Mouse (Mus musculus): ENCODE data around the gene Muc15. TPM values are rescaled to one million over a fixed set of nuclear protein-coding genes. Genes with fewer than 3 reads are reported as not detected.
A peak's percentile ranks its signal among the peaks of the same experiment; 100 is the strongest.

Muc15 gene
- polyA plus RNA-seq (2015; fragmentation: Nextera tagmentation; extraction: Ambion mirVana): 3.1 and 4.2 TPM in 2 replicates

DNA sequence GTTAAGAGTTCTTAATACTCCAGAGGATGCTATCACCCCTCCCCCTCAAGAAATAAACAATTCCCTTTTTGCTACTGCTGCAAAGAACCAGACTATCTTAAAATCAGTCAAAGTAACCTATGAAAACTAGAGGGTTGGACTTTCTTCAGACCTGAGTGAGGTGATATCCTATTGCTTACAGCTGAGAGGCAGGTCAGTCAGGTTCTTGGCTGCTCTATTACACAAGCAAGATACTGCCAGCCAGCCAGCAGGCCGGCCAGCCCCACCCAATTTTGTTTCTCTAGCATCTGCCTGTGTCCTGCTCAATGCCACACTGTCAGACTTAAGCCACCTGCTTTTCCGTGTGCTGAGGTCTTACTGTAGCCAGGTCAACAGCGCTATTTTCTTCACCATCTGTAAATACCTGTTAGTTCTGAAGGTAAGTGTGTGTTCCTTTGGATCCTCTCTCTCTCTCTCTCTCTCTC is at the start of gene Muc15:
TSS of gene Muc15 (plus strand) at position 51 of the 464 bp plus-strand sequence.
- no peaks in the 10 kb centered on the region for H3K36me3 ChIP-seq (ENCODE audit: control insufficient read depth, insufficient read depth, low read length)
- WGBS: 37% methylated on average over 3 of the region's 3 CpGs

DNA sequence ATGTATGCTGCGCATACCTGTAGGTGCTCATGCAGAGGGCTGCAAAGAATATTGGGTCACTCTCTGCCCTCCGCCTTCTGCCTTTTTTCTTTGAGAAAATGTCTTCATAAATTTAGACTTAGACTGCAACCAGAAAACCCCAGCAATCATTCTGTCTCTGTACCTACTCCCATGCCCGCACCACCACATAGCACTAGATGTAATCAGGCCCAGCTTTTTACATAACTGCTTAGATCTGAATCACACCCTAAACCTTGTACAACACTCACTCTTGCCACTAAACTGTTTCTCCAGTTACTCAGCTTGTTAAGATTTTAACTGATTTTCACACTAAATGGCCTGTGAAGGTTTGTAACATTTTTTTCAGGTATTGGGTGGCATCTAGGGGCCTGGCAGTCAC is 11.7 kb upstream of the Muc15 start:
- 95% methylated on average over 3 of the region's 3 CpGs for WGBS
- H3K27ac ChIP-seq (ENCODE audit: low read length): peak overlapping the region; percentile 5; the same call in 1 of the 2 replicates
- no peaks in the 10 kb centered on the region for H3K27me3 ChIP-seq (ENCODE audit: control insufficient read depth, insufficient read depth, low read length)
- no peak for ATAC-seq (ENCODE audit: insufficient read depth, low FRiP score)
- H3K36me3 ChIP-seq (ENCODE audit: control insufficient read depth, insufficient read depth, low read length): no peaks in the 10 kb centered on the region
- H3K9me3 ChIP-seq (replicated peaks; ENCODE audit: control insufficient read depth, low read length): no peaks in the 10 kb centered on the region
- no peaks in the 10 kb centered on the region for H3K4me1 ChIP-seq (ENCODE audit: control insufficient read depth, insufficient read depth, low read length)
- H3K4me3 ChIP-seq (replicated peaks; ENCODE audit: low read length): no peak overlapping the region
- no peak overlapping the region for H3K4me2 ChIP-seq (ENCODE audit: low read depth, low read length)
- no peak overlapping the region for H3K9ac ChIP-seq (ENCODE audit: low read length)

More for the DNA sequence above, at the start of gene Muc15:
- H3K4me1 ChIP-seq (ENCODE audit: control insufficient read depth, insufficient read depth, low read length): no peaks in the 10 kb centered on the region
- H3K4me2 ChIP-seq (ENCODE audit: low read depth, low read length): no peak within 1 kb of the TSS
- no peak within 1 kb of the TSS for H3K9ac ChIP-seq (ENCODE audit: low read length)
- no peak for ATAC-seq (ENCODE audit: insufficient read depth, low FRiP score)
- no peak within 1 kb of the TSS for H3K27ac ChIP-seq (ENCODE audit: low read length)
- no peak within 1 kb of the TSS for H3K4me3 ChIP-seq (replicated peaks; ENCODE audit: low read length)
- no peaks in the 10 kb centered on the region for H3K9me3 ChIP-seq (replicated peaks; ENCODE audit: control insufficient read depth, low read length)
- no peaks in the 10 kb centered on the region for H3K27me3 ChIP-seq (ENCODE audit: control insufficient read depth, insufficient read depth, low read length)

DNA sequence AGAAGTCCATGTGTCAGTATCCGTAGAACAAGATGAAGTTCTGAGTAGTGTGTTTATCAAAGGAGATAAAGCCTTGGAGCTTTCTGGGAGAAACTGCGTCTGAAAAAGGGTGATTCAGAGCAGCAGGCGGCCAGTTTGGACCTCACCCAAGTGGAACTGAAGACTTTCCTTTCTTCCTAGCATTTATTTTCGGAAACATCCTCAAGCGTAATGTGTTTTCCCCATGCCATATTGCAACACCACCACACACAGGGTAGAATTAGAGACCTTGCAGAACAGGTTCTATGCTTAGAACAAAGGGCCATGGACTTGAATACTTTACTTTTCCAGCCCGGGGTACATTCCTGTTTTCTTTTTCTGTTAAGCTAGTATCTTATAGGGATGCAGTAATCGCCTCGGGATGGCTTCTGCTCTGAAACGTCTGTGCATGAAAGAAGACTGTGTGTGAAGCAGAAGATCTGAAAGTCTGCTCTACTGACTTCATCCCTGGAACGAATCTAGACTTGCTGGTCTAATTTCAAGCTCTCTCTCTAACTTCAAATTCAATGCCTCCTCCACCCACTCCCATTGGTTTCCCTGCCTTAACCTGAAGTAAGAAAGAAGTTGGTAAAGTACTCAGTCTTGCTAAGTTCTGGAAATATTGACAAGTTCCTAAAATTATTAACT is 11.0 kb upstream of the Muc15 start:
- H3K4me1 ChIP-seq (ENCODE audit: control insufficient read depth, insufficient read depth, low read length): no peaks in the 10 kb centered on the region
- peak overlapping the region; percentile 3; the same call in 1 of the 2 replicates for H3K27ac ChIP-seq (ENCODE audit: low read length)
- no peak overlapping the region for H3K4me3 ChIP-seq (replicated peaks; ENCODE audit: low read length)
- no peaks in the 10 kb centered on the region for H3K9me3 ChIP-seq (replicated peaks; ENCODE audit: control insufficient read depth, low read length)
- 53% methylated on average over 10 of the region's 10 CpGs for WGBS
- H3K27me3 ChIP-seq (ENCODE audit: control insufficient read depth, insufficient read depth, low read length): no peaks in the 10 kb centered on the region
- no peak overlapping the region for H3K4me2 ChIP-seq (ENCODE audit: low read depth, low read length)
- no peak overlapping the region for H3K9ac ChIP-seq (ENCODE audit: low read length)
- no peaks in the 10 kb centered on the region for H3K36me3 ChIP-seq (ENCODE audit: control insufficient read depth, insufficient read depth, low read length)
- ATAC-seq (ENCODE audit: insufficient read depth, low FRiP score): no peak

DNA sequence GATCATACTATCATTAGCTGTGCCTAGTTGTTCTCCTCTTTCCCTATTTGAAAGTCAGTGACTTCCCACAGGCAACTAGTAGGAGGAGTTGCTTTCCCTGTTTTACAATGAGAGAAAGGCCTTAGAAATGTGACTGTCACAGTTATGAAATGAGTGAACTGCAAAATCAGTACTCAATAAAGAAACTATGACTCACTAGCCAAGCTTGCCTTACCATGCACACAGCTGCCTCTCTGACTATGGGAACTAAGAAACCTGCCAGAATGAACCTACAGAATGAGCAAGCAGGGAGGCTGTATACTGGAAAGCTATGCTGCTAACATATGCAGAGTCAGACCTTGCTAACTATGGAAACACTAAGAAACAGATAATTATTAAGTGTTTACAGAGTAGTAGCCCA is 2.1 kb upstream of the Muc15 start:
- Histone ChIP-seq H3K9me3 (replicated peaks; ENCODE audit: control insufficient read depth, low read length) (no peaks in the 10 kb centered on the region), H3K4me3 (replicated peaks; ENCODE audit: low read length) (no peak overlapping the region), H3K27me3 (ENCODE audit: control insufficient read depth, insufficient read depth, low read length) (no peaks in the 10 kb centered on the region), H3K36me3 (ENCODE audit: control insufficient read depth, insufficient read depth, low read length) (no peaks in the 10 kb centered on the region), H3K4me1 (ENCODE audit: control insufficient read depth, insufficient read depth, low read length) (no peaks in the 10 kb centered on the region), H3K27ac (ENCODE audit: low read length) (no peak overlapping the region), H3K4me2 (ENCODE audit: low read depth, low read length) (no peak overlapping the region), H3K9ac (ENCODE audit: low read length) (no peak overlapping the region)
- ATAC-seq (ENCODE audit: insufficient read depth, low FRiP score): no peak

DNA sequence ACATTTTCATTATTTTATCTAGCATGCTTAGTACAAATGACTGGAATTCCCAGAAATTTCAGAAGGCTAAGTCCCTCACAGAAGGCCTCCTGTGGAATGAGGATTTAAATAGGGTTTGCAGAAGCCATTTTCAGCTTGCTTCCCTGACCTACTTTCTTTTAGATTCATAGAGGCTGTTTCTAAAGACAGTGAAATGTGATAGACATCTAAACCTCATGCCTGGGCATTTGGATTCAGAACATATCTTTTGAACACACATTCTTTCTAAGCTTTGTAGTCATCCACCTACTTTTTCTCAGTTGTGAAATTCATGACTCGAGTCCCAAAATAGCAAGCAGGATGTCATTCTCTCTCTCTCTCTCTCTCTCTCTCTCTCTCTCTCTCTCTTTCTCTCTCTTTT is 1.1 kb downstream of the Muc15 start:
- Histone ChIP-seq H3K9ac (ENCODE audit: low read length) (no peak overlapping the region), H3K27me3 (ENCODE audit: control insufficient read depth, insufficient read depth, low read length) (no peaks in the 10 kb centered on the region), H3K9me3 (replicated peaks; ENCODE audit: control insufficient read depth, low read length) (no peaks in the 10 kb centered on the region), H3K4me1 (ENCODE audit: control insufficient read depth, insufficient read depth, low read length) (no peaks in the 10 kb centered on the region), H3K4me2 (ENCODE audit: low read depth, low read length) (no peak overlapping the region), H3K27ac (ENCODE audit: low read length) (no peak overlapping the region), H3K4me3 (replicated peaks; ENCODE audit: low read length) (no peak overlapping the region), H3K36me3 (ENCODE audit: control insufficient read depth, insufficient read depth, low read length) (no peaks in the 10 kb centered on the region)
- ATAC-seq (ENCODE audit: insufficient read depth, low FRiP score): no peak
- WGBS: 70% methylated on average over 1 of the region's 1 CpGs

DNA sequence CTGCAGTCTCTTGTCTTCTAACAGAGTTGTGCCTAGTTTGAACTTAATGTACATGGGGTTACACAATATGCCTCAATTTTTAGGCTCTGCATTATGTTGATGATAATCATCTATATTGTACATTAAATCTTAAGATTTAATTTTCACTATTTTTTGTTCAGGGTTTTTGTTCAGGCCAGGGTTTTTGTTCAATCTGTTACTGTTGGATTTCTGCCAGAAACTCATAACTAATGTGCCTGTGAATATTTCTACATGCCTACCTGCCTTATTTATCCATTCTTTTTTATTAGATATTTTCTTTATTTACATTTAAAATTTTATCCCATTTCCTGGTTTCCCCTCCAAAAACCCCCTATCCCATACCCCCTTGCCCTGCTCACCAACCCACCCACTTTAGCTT is 5.0 kb downstream of the Muc15 start:
- no peak overlapping the region for H3K4me2 ChIP-seq (ENCODE audit: low read depth, low read length)
- H3K4me3 ChIP-seq (replicated peaks; ENCODE audit: low read length): no peak overlapping the region
- no peaks in the 10 kb centered on the region for H3K9me3 ChIP-seq (replicated peaks; ENCODE audit: control insufficient read depth, low read length)
- H3K27ac ChIP-seq (ENCODE audit: low read length): no peak overlapping the region
- H3K36me3 ChIP-seq (ENCODE audit: control insufficient read depth, insufficient read depth, low read length): no peaks in the 10 kb centered on the region
- H3K27me3 ChIP-seq (ENCODE audit: control insufficient read depth, insufficient read depth, low read length): no peaks in the 10 kb centered on the region
- no peak overlapping the region for H3K9ac ChIP-seq (ENCODE audit: low read length)
- no peaks in the 10 kb centered on the region for H3K4me1 ChIP-seq (ENCODE audit: control insufficient read depth, insufficient read depth, low read length)
- no peak for ATAC-seq (ENCODE audit: insufficient read depth, low FRiP score)

DNA sequence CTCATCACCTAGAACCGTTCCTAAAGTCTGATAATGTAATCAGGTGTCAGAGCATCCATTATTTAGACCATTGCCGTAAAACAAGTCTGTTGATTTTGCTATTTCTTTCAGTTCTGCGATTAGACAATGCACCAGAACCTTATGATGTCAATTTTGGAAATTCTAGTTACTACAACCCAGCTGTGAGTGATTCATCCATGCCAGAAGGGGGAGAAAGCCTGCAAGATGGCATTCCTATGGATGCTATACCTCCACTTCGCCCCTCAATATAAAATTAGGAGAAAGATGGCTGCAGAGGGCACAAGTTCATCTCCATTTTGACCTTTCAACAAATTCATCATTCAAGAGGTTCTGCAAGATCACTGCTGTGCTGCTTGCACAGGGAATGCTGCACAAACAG is 16.1 kb downstream of the Muc15 start:
- WGBS: 57% methylated on average over 4 of the region's 4 CpGs
- Histone ChIP-seq H3K9ac (ENCODE audit: low read length) (no peak overlapping the region), H3K36me3 (ENCODE audit: control insufficient read depth, insufficient read depth, low read length) (no peaks in the 10 kb centered on the region), H3K4me3 (replicated peaks; ENCODE audit: low read length) (no peak overlapping the region), H3K4me1 (ENCODE audit: control insufficient read depth, insufficient read depth, low read length) (no peaks in the 10 kb centered on the region), H3K27ac (ENCODE audit: low read length) (no peak overlapping the region), H3K27me3 (ENCODE audit: control insufficient read depth, insufficient read depth, low read length) (no peaks in the 10 kb centered on the region), H3K9me3 (replicated peaks; ENCODE audit: control insufficient read depth, low read length) (no peaks in the 10 kb centered on the region), H3K4me2 (ENCODE audit: low read depth, low read length) (no peak overlapping the region)
- no peak for ATAC-seq (ENCODE audit: insufficient read depth, low FRiP score)

DNA sequence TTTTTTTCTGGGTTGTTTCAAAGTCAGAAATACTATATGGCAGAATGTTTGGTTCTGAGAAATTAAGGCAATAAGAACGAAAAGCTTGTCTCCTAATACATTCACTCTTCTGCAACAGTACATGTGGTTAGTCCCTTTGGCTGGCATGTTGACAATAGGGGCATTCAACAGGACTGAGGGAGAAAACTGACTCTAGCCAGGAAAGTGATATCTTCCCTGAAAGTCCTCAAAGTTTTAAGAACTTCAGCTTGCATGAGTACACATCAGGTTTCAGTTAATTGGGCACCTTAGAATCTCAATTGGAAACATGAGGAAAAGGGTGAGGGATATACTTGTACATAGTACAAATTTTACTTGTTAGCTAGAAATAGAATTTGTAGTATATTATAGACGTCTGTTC is 16.8 kb downstream of the Muc15 start:
- Histone ChIP-seq H3K4me3 (replicated peaks; ENCODE audit: low read length) (no peak overlapping the region), H3K4me2 (ENCODE audit: low read depth, low read length) (no peak overlapping the region), H3K9ac (ENCODE audit: low read length) (no peak overlapping the region), H3K27me3 (ENCODE audit: control insufficient read depth, insufficient read depth, low read length) (no peaks in the 10 kb centered on the region), H3K36me3 (ENCODE audit: control insufficient read depth, insufficient read depth, low read length) (no peaks in the 10 kb centered on the region), H3K27ac (ENCODE audit: low read length) (no peak overlapping the region), H3K9me3 (replicated peaks; ENCODE audit: control insufficient read depth, low read length) (no peaks in the 10 kb centered on the region), H3K4me1 (ENCODE audit: control insufficient read depth, insufficient read depth, low read length) (no peaks in the 10 kb centered on the region)
- ATAC-seq (ENCODE audit: insufficient read depth, low FRiP score): no peak
- 72% methylated on average over 2 of the region's 2 CpGs for WGBS

DNA sequence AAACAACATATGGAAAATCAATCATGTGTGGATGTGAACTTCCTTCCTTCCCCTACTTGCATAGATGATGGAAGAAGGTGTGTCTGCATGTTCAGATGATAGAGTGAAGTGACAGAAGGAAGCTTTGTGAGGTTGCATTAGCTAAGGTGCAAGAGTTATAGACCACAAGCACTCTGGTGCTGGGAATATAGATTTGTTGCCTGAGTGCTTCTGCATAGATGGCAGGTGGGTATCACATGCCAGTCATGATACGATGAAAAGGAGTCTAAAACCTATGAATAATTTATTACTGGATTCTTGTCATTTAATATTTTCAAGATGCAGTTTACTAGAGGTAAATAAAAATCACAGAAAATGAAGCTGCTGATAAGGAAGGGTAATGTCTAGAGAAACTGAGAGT is 18.6 kb downstream of the Muc15 start:
- no peak overlapping the region for H3K9ac ChIP-seq (ENCODE audit: low read length)
- H3K27me3 ChIP-seq (ENCODE audit: control insufficient read depth, insufficient read depth, low read length): no peaks in the 10 kb centered on the region
- H3K4me1 ChIP-seq (ENCODE audit: control insufficient read depth, insufficient read depth, low read length): no peaks in the 10 kb centered on the region
- H3K4me2 ChIP-seq (ENCODE audit: low read depth, low read length): no peak overlapping the region
- H3K9me3 ChIP-seq (replicated peaks; ENCODE audit: control insufficient read depth, low read length): no peaks in the 10 kb centered on the region
- no peak overlapping the region for H3K4me3 ChIP-seq (replicated peaks; ENCODE audit: low read length)
- no peak for ATAC-seq (ENCODE audit: insufficient read depth, low FRiP score)
- 93% methylated on average over 1 of the region's 1 CpGs for WGBS
- H3K27ac ChIP-seq (ENCODE audit: low read length): no peak overlapping the region
- H3K36me3 ChIP-seq (ENCODE audit: control insufficient read depth, insufficient read depth, low read length): no peaks in the 10 kb centered on the region
